Mouse (Mus musculus) monocyte, adult 2 months (primary cell): ENCODE data around the gene Ddhd1.
A peak's percentile ranks its signal among the peaks of the same experiment; 100 is the strongest.

ENCODE experiments used
- DNase-seq, 2 experiments: peaks; one replicate each; pipeline ENCODE4 v3.0.0; 2022; ENCODE audit warnings: low spot score in 2 of 2, low read depth in 1 of 2

Gene Ddhd1

GRCm38 (mm10) chr14:45657641-45658611, at the start of gene Ddhd1:
TSS of gene Ddhd1 (minus strand) at chr14:45658143.
- DNase-seq: peak; percentile 50 to 74

DNA sequence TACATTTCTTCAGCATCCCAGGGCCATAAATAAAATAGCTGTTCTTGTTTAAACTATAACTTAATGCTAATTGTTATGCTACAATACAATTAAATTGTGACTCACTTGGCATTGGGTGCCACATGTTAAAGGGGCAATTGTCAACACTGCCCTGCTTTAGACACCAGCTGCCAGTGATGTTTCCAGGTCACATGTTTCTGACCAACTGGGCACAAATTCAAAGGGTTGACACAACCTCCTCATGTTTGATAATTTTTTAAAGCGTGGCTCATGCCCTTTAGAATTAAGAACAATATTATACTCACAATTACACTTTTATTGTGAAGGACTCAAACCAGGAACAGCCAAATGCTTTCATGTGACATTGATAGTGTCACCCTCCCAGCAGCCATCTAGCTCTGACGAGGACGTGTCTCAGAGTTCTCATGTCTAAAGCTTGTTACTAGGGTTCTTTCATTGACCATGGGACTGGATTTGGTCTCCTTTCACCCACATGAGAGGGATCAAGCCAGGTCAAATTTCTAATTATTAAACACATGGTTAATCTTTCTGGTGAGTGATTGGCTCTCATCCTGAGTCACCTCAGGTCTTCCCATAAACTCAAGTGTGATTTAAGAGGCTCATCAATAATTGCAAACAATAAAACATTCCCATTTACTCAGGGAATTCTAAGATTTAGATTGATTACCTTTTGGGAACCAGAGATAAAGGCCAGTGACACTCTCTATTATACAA, 49.4 kb upstream of the Ddhd1 start:
- DNase-seq: no peak

- no peak for DNase-seq
Measured at GRCm38 (mm10) chr14:45700031-45700572, 42.2 kb upstream of the Ddhd1 start.

DNA sequence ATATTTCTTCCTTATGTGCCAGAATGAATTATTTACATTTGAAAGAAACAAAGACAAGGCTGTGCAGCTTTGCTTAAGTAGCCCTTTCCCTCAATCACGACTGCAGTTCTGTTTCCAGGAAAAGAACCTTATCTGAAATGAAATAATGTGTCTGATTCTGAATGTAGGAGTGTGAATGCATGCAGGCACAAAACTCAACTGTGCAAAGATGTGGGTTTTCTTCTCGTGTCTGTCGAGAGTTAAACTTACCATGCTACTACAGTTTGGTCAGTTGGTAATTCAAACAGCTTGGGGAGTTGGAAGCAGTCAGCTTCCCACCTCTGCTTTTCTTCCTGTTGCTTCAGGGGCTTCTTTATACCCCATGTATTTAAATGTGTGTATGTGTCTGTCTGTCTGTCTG, 40.9 kb upstream of the Ddhd1 start:
- no peak for DNase-seq

- DNase-seq: no peak
Measured at GRCm38 (mm10) chr14:45696098-45696497, 38.2 kb upstream of the Ddhd1 start.

GRCm38 (mm10) chr14:45693891-45694290, 35.9 kb upstream of the Ddhd1 start:
- DNase-seq: no peak

- DNase-seq: peak in 1 of 2 experiments; percentile 9
Measured at GRCm38 (mm10) chr14:45690520-45691246, 32.7 kb upstream of the Ddhd1 start.

DNA sequence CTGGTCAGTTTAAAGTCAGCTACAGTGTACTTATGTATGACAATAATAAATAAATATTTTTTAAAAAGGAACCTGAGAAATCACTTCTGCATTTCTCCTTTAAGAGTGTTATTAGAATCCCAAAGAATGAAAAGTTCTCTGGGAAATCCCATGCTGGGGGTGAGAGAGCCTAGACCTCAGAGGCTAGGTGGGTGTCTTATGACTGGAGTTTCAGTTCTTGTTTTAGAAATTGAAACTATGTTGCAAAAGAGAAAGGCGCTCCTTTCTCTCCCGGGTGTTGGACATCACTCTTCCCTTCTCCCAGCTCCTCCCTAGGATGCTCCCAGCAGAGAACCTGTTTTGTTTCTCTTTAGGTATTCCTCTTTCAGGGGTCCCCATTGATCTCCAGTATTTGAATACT, 27.4 kb upstream of the Ddhd1 start:
- DNase-seq: no peak

- no peak for DNase-seq
Measured at GRCm38 (mm10) chr14:45676722-45677121, 18.8 kb upstream of the Ddhd1 start.

DNA sequence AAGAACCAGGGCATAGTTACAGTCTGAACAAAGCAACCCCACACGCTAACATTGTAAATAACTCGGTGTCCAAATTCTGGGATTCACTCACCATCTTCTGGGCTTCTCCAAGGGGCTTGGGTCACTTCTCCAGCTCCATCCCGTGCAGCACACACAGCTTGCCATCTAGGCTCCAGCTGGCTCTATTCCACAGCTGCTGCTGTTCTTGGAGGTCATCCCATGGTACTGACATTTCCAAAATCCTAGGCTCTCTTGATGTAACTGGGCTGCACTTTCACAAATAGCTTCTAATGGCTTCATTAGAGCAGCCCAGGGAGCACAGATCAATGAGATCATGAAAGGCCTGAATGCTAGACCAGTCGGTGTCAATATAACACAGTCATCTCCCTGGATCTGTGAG, 10.4 kb upstream of the Ddhd1 start:
- DNase-seq: no peak

GRCm38 (mm10) chr14:45667231-45667630, 9.3 kb upstream of the Ddhd1 start:
- DNase-seq: peak in 1 of 2 experiments; percentile 22

DNA sequence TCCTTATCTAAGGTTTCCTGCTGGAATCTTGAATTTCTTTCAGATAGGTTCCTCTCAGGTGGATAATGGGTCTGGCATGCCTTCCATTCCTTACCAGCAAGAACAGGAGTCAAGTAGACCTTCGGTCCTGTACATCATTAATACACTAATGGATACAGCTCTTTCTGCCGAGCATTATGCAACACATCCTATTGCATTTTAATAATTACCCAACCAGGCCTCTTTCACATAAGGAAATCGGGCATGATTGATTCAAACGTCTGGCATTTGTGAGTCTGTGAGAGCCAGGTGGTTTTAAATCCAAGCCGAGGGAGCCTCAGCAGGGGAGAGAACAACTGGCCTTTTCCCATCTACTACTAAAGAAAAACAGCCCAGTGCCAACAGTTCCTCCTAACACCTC, 3.6 kb upstream of the Ddhd1 start:
- DNase-seq: no peak

- DNase-seq: no peak
Measured at GRCm38 (mm10) chr14:45660315-45660714, 2.4 kb upstream of the Ddhd1 start.

GRCm38 (mm10) chr14:45656831-45657640, 907 bp downstream of the Ddhd1 start:
- peak in 1 of 2 experiments; percentile 34 for DNase-seq

GRCm38 (mm10) chr14:45654876-45655416, 3.0 kb downstream of the Ddhd1 start:
- DNase-seq: no peak

- no peak for DNase-seq
Measured at GRCm38 (mm10) chr14:45653756-45654155, 4.2 kb downstream of the Ddhd1 start.

GRCm38 (mm10) chr14:45648999-45649818, 8.7 kb downstream of the Ddhd1 start:
- no peak for DNase-seq

- no peak for DNase-seq
Measured at GRCm38 (mm10) chr14:45648144-45648543, 9.8 kb downstream of the Ddhd1 start.

DNA sequence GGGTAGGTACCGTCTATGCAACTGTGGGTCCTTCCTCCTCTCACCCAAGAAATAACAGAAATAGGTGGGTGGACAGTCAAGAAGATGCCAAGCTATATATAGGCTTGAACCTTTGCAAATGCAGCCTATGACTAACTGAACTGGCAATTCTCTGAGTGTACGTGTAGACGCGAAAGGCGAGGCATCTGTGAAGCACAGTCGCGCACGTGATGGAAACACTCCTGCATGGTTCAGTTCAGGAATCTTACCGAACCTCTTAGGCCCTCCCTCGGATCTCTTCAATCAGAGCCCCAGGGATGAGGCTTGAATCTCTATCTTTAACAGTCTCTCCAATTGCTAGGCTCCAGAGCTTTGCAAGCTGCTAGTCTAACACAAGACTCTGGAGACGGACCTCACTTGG, 10.3 kb downstream of the Ddhd1 start:
- no peak for DNase-seq
